Mouse (Mus musculus) v-Abl transformed pro-B cells (cell line): ENCODE data around the gene St7.

Experiments
- in situ Hi-C, 2 experiments: fragments of 400-800 bp; cut with MboI; formaldehyde crosslinking; loops; one replicate each; pipeline ENCODE4 v1.15.1; 2025; ENCODE audit not compliant: unreplicated experiment in 2 of 2

Gene St7

DNA sequence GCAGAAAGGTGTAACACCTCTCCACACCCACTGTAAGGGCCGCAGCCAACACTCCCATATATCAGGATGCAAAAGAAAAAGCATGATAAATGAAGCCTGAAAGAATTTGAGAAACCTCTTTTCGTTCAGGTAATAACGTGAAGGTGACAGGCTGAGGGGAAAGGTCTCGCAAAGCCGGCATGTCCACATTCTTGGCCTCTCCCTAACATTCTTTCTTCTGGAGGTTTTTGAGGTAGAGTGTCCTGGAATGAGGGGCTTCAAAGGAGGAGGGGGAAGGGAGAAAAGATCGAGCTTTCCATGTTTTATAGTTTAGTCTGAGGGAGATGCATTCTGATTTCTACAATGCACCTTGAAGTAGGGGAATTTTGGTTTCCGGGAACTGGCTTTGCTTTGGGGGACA lies at the start of gene St7:
St7 (plus strand) TSS at position 287 of the 400 bp plus-strand sequence.
- in situ Hi-C loops: loop anchor here in 1 of 2 experiments (25.0 kb wide), 1 partner anchor 330 kb away; no protein-coding TSS in a partner anchor

DNA sequence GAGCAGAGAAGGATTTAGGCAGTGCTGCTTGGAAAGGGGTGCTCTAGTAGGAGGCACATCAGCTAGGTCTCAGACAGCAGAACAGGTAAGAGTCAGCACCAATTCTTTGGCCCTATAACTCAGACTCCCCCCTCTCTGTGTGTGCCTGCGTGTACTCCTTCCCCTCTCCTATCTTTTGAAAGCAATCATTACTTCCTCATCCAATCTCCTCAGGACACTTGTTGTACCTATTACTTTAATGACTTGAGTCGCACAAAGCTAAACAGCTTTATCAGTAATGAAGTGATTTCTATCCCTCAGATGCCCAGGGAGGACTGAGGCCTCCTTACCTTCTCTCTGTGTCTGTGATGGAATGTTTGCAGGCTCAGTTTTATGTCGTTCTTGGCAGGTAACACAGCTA lies 46.6 kb upstream of the St7 start:
- in situ Hi-C loops: loop anchor here in 1 of 2 experiments (25.0 kb wide), 1 partner anchor 1809 kb away; no protein-coding TSS in a partner anchor

DNA sequence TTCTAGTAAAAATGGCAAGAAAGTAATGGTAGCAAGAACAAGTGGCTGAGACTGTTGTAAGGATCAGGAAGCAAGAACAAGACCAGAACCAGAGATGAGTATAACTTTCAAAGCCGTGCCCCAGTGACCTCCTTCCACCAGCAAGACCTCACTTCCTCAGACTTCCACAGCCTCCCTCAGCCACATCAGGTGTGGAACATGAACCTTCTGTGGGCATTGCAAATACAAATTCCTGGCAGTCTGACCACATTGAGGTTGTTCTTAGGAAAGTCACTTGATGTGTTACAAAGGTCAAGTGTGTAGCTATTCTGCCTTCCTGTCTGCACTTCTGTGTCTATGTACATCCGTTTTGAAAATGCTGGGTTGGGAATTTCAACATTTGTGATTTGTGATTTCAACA lies 40.6 kb upstream of the St7 start:
- in situ Hi-C loops: no loop called here

DNA sequence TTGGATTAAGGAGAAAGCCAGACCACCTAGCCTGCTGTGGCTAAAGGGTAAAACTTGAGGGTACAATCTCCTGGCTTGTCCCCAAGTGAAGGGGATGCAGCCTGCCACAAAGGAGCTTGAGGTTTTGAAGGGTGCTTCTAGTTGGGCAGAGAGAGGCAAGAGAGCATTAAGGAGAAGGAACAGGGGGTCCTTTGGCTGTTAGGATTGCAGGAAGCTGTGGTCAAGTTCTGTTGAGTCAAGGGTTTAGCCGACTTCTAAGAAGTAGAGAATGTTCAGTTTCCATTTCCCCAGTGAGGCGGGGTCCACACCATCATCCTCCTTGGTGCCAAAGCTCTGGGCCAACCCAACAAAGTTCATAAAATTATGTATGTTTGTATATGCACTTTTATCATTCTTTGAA lies 37.7 kb upstream of the St7 start:
- in situ Hi-C loops: no loop called here

DNA sequence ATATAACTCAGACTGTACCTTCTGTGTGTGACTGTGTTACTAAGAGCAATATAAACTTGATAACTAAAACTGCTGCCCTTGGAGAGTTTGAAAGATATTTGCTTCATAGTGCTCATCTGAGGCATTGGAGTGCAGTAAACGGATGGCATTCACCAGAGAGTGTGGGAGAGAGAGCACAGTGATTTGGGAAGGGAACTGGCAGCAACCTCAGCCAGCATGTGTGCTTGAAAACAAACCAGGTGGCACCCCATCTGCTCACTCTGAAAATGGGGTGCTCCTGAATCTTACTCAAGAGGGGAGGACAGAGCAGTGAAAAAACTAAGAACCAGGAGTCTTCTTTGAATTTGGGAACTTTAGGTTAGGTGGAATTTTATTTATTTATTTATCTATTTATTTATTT lies 35.4 kb upstream of the St7 start:
- in situ Hi-C loops: no loop called here

DNA sequence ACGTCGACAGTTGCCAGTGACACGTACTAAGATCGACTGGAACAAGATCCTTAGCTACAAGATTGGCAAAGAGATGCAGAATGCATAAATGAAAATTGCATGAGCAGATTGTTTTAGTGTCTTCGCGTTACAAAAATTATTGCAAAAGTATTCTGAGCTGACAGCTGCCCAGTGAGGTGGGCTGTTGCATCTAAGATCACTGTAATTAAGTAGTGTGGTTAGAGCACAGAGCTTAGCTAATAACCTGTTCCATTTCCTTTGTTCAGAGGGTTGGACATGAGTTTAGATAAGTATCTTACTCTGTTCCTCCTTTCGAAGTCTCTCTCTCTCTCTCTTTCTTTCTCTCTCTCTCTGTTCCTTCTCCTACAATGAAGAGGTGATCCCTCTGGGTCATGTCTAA lies 27.4 kb upstream of the St7 start:
- in situ Hi-C loops: no loop called here

DNA sequence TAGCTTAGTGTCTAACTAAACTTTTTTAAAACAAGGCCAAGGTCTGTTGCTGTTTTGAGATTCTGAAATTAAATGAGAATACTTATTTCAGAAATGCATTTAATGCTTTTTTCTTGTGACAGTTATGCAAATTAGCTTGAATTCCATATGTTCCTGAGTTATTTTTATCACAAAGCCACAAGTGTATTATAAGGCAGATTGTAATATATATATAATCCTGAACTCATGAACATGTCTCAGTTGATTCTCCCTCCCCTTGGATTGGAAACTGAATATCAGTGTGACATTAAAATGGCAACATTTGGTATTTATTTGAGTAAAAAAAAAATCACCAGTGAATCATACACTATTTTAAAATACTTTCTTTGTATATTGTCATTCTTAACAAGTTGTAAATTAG lies 26.7 kb upstream of the St7 start:
- in situ Hi-C loops: no loop called here

DNA sequence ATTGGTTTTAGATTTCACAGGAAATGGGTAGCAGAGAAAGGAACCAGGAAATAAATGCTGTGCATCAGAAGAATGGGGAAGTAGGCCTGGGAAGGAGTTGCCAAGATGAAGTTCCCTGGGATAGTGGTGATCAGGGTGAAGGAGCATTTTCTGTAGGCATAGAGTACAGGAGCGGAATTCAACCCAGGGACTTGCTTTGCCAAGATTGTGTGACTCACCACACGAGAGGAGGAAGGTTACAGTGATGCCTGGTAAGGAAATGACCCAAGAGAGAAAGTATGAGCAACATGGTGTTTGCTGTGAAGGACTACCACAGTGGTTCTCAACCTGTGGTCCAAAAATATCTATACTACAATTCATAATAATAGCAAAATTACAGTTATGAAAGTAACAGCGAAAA lies 24.9 kb upstream of the St7 start:
- in situ Hi-C loops: no loop called here

DNA sequence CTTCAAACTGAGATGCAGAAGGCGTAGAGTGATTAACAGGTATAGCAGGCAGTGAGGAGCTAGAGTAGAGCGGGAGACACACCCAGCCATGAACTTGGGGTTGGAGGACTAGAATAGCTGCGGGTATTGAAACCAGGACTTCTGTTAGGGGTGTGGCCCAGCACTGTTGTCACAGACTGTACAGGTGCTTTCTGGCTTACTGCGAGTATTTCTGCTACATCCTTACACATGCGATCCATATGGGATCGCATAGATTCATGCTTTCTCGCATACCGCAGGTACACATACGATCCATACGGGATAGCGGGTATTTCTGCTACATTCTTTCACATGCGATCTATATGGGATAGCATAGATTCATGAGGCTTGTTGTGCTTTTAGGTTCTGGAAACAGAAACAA lies 24.4 kb upstream of the St7 start:
- in situ Hi-C loops: no loop called here

DNA sequence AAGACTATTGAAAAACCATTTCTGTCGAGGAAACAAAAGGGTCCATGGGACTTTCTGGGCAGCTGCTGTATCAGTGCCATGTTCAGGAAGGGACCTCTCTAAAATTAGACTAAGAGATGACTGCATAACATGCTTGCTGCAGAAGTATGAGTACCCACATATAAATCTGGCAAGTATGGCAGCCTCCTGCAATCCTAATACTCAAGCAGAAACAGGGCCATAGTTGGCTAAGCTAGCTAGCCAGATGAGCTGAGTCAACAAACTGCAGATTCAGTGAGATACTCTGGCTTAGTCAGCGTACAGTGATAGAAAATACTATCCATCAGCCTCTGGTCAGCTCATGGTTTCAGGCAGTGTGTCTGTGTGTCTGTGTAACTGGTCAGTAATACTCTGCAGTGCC lies 22.9 kb upstream of the St7 start:
- in situ Hi-C loops: loop anchor here in 1 of 2 experiments (10.0 kb wide), 2 partner anchors 415 to 705 kb away; no protein-coding TSS in a partner anchor

DNA sequence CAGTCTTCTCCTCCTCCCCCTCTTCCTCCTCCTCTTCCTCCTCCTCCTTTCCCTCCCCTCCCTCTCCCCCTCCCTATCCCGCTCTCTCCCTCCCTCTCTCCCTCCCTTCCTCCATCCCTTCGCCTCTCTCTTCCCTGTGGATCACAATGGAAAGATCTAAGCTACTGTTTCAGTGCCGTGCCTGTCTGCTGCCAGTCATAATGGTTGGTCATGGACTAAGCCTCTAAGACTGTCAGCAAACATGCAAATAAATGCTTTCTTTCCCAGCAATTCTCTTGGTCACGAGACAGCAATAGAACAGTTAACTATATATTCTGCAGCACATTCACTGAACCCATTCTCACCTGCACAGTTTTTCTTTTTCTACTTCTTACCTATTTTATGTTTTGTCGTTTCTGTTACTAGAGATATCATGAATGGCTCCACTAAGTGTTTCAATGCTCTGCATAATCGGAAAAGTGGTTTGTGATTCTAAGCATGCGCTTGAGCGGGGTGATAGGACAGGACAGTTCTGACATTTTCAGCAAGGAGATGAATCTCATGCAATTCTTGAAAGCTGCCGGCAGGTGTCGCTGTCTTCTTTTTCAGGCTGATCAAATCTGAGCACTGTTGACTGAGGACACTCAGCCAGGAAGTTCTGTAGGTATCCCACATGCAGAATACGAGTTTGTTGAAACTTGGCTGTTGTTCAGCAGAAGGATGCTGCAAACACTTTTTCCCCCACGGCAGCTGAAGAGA lies 17.5 kb upstream of the St7 start:
- in situ Hi-C loops: loop anchor here (5.0 to 25.0 kb wide), 5 partner anchors 52 to 700 kb away; no protein-coding TSS in a partner anchor

DNA sequence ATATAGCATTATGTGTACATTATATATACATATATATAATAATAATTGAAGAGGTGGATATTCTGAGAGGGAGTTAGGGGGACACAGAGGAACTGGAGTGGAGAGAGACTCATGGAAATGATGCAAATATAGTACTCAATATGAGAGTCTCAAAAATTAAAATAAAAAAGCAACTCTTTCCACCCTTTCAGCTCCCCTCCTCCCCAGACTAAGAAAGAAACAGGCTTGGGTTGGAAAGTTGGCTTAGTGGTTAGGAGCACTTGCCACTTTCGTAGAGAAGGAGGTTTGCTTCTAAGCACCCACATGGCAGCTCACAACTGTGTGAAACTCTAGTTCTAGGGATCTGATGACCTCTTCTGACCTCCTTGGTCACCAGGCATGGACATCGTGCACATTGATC lies 15.7 kb upstream of the St7 start:
- in situ Hi-C loops: loop anchor here (5.0 to 25.0 kb wide), 5 partner anchors 50 to 698 kb away; no protein-coding TSS in a partner anchor

DNA sequence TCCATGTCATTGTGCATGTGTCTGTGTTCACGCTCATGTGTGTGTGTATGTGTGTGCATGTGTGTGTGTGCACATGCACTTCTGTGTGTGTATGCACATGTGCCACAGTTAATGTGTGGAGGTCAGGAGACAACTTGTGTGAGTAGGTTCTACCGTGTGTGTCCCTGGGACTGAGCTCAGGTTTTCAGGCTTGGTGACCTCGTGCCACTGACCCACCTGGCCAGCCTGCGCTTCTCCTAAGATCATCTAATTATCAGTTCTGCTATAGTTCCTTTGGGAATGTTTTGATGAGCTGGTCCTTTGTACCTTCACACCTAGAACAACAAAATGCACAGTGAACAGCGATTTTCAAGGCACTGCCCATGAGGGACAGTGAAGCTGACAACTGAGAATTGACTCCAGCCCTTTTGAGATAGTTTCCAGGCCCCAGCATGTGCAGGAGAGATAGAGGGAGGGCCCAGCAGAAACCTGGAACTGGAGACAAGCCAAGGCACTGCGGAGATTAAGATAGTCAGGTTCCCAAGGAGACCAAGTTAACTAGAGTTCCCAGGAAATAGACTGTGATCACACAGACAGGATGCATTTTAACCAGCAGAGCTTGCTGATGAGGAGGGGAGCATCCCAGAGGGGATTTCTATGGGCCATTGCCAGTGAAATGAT lies 12.3 kb upstream of the St7 start:
- in situ Hi-C loops: loop anchor here in 1 of 2 experiments (25.0 kb wide), 1 partner anchor 318 kb away; no protein-coding TSS in a partner anchor

DNA sequence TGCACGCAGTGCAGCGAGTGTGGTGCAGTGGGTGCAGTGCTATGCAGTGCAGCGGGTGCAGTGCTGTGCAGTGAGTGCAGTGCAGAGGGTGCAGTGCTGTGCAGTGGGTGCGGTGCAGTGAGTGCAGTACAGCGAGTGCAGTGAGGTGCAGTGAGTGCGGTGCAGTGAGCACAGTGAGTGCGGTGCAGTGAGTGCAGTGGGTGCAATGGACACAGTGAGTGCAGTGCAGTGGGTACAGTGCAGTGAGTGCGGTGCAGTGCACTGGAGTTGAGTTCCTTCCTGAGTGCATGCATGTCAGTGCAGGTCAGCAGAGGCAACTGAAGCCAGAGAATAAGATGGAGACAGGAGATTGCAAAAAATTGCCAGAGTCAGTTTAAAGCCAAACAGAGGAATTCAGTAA lies 10.9 kb upstream of the St7 start:
- in situ Hi-C loops: loop anchor here in 1 of 2 experiments (25.0 kb wide), 1 partner anchor 320 kb away; no protein-coding TSS in a partner anchor

DNA sequence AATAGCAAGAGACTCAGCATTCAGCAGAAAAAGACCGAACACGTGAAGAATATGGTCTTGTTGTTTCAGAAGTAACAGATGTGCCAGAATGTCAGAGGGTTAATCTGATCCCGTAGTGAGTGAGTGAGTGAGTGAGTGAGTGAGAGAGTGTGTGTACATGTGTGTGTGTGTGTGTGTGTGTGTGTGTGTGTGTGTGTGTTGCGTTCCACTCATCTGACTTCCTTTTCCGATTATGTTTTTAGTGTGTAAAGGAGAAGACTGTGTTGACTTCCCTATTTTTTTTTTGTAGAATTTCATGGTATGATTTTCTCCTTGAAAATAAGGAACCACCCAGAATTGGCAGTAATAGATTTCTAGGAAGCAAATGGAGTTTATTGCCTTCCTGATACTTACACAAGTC lies 4.1 kb upstream of the St7 start:
- in situ Hi-C loops: loop anchor here in 1 of 2 experiments (25.0 kb wide), 1 partner anchor 326 kb away; no protein-coding TSS in a partner anchor

DNA sequence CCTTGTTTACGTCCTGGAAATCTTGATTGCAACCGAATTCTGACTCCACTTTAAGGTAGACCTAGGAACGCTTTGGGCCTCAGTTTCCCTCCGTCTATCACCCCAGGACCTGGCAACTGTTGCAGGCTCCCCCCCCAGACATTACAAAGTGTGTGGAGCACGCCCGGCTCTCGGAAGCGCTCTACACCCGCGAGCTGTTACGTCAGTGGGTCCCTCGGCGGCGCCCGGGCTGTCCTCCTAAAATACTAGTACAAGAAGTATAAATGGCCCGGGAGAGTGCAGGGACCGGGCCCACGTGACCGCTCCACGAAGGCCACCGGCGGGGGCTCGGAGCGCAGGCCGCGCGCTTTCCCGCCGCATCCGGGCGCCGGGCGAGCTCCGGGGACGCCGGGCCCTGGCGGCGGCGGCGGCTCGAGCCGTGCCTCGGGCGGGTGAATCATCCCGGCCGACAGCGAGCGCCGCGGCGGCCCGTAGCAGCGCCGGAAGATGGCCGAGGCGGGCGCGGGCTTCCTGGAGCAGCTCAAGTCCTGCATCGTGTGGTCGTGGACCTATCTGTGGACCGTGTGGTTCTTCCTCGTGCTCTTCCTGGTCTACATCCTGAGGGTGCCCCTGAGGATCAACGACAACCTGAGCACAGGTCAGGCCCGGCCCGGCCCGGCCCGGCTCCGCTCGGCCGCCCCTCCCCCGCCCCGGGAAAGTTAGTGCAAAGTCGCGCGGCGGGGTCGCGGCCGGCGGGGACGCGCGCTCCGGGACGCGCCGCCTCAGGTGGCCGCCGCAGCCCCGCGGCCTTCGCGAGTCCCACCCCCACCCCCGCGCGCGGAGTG lies 1.2 kb downstream of the St7 start:
- in situ Hi-C loops: loop anchor here in 1 of 2 experiments (25.0 kb wide), 1 partner anchor 332 kb away; no protein-coding TSS in a partner anchor

DNA sequence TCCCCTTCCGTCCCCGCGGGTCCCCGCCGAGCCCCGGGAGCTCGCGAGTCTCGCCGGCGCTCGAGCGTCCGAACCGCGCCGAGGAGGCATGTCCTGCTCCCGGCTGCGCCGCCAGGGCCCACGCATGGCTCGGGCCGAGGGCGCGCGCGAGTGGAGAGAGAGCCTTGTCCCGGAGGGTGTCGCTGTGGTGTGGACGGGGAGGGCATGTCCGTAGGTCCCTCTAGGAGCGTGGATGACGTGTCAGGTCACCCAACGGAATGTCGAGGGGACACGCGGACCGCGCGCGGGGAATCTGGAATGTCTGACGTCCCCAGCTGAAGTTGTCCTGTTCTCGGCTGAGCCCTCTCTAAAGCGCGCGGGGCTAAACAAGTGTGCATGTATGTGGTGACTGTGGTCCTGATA lies 1.8 kb downstream of the St7 start:
- in situ Hi-C loops: loop anchor here in 1 of 2 experiments (25.0 kb wide), 1 partner anchor 332 kb away; no protein-coding TSS in a partner anchor

DNA sequence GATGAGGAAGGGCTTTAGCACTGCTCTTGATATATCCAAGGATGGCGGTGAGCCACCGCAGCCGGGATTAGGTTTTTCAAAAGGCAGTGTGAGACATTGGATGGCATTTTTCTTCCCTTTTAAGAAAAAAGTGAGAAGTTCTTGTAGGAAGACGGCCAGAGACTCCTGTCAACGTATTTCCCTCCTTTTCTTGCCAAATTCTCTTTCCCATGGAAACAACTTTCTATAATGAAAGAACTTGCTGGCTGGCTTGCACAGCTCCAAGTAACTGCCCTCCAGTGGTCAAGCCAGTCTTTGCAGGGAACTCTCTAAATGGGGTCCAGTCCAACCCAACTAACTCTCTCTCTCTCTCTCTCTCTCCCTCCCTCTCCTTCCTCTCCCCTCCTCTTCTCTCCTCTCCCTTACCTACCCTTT lies 3.6 kb downstream of the St7 start:
- in situ Hi-C loops: loop anchor here in 1 of 2 experiments (25.0 kb wide), 1 partner anchor 334 kb away; no protein-coding TSS in a partner anchor

DNA sequence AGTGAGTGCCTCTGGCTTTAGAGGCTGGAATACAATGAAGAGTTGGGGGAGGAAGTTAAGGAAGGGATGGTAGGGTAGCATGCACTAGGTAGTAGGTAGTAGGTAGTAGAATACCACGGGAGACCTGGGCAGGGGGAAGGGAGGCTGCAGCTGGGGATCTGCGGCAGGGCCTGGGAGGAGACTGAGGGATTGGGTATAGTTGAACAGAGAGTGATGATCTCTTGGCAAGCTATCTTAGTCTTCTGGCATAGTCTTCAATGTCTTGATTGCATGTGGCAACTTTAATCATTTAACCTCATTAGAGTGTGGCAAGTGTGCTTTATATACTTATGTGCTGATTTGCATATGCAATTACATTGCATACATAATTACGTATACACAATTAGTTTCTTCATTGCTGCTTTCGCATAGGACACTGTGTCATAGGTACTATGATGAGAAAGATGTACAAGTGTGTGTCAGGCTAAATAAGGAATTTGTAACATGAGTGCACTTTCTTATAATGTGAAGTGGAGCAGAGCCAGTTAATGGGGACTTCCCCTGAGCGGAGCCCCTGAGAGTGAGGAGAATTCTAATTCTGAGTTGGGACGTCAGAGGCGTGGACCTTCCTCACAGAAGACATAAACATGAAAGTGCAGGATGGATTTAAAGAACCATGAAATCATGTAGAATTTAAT lies 8.3 kb downstream of the St7 start:
- in situ Hi-C loops: loop anchor here in 1 of 2 experiments (25.0 kb wide), 2 partner anchors 339 to 589 kb away; no protein-coding TSS in a partner anchor

DNA sequence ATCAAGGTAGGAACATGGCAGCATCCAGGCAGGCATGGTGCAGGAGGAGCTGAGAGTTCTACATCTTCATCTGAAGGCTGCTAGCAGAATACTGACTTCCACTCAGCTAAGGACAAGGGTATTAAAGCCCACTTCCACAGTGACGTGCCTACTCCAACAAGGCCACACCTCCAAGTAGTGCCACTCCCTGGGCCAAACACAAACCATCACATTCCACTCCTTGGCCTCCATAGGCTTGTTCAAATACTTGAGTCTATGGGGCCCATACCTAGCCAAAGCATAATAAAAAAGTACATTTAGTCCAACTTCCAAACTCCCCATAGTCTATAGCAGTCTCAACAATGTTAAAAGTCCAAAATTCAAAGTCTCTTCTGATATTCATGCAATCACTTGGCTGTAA lies 11.3 kb downstream of the St7 start:
- in situ Hi-C loops: loop anchor here in 1 of 2 experiments (25.0 kb wide), 2 partner anchors 342 to 592 kb away; no protein-coding TSS in a partner anchor
